Mouse (Mus musculus) CH12.LX (cell line): ENCODE results near the gene E130114P18Rik. TPM values are rescaled to one million over a fixed set of nuclear protein-coding genes. Genes with fewer than 3 reads are reported as not detected.

Experiments used
- DNase-seq: peaks from one replicate; pipeline ENCODE4 v3.0.0-alpha.2; 2013; ENCODE audit errors: extremely low read depth
- H3K27ac ChIP-seq: 2 replicates; pipeline ENCODE4 v1.5.1; 2012; ENCODE audit warnings: low read depth, mild to moderate bottlenecking, control low read depth, moderate library complexity; ENCODE audit not compliant: insufficient read depth
- H3K27me3 ChIP-seq: replicated peaks from 2 replicates; pipeline ENCODE3; 2012; ENCODE audit warnings: inconsistent platforms
- H3K36me3 ChIP-seq, 2 experiments: replicated peaks in 1 of 2; 2 replicates each; pipeline versions ENCODE3 to v1.6.1; 2012; ENCODE audit warnings: inconsistent platforms in 1 of 2, low read length in 1 of 2, mild to moderate bottlenecking in 1 of 2, mixed read lengths in 1 of 2, moderate library complexity in 1 of 2; ENCODE audit not compliant: control insufficient read depth in 1 of 2, insufficient read depth in 1 of 2
- H3K4me1 ChIP-seq, 2 experiments: 2 replicates each; pipeline ENCODE4 v1.6.1; 2012; ENCODE audit warnings: inconsistent platforms in 1 of 2, moderate library complexity in 1 of 2; ENCODE audit not compliant: insufficient read depth in 2 of 2, control insufficient read depth in 1 of 2
- H3K4me2 ChIP-seq: 2 replicates; pipeline ENCODE4 v1.6.1; 2012; ENCODE audit warnings: low read depth, mild to moderate bottlenecking, control low read depth; ENCODE audit not compliant: poor library complexity, insufficient read depth, severe bottlenecking
- H3K4me3 ChIP-seq, 3 experiments: fragments of 150-350 bp in 1 of 3; sonication (generic) in 1 of 3; replicated peaks in 1 of 3; 2 replicates each; pipeline versions ENCODE3 to v1.5.1; 2011 to 2012; ENCODE audit warnings: low read depth in 2 of 3, low read length in 2 of 3, mild to moderate bottlenecking in 2 of 3, moderate library complexity in 2 of 3, control low read depth in 1 of 3, improper control_type of control experiment in 1 of 3, inconsistent platforms in 1 of 3, mixed read lengths in 1 of 3; ENCODE audit not compliant: poor library complexity in 1 of 3
- H3K79me2 ChIP-seq: replicated peaks from 2 replicates; pipeline ENCODE4 v1.6.1; 2012; ENCODE audit warnings: mild to moderate bottlenecking, moderate library complexity; ENCODE audit not compliant: control insufficient read depth, poor library complexity, insufficient read depth, severe bottlenecking; ENCODE audit errors: extremely low read depth
- H3K9ac ChIP-seq: 2 replicates; pipeline ENCODE4 v1.6.1; 2012; ENCODE audit warnings: low read depth, mild to moderate bottlenecking, control low read depth, moderate library complexity; ENCODE audit not compliant: insufficient read depth
- H3K9me3 ChIP-seq: replicated peaks from 2 replicates; pipeline ENCODE3; 2012; ENCODE audit warnings: low read length, inconsistent platforms, mixed read lengths
- CHD1 ChIP-seq: IDR thresholded peaks from 2 replicates; pipeline ENCODE4 v1.6.1; 2012; ENCODE audit warnings: low read depth, low read length, improper control_type of control experiment, inconsistent platforms
- CTCF ChIP-seq, 2 experiments: IDR thresholded peaks in 1 of 2; conservative IDR thresholded peaks in 1 of 2; 2 replicates each; pipeline ENCODE4 v1.5.1; 2011 to 2012; ENCODE audit warnings: low read depth in 2 of 2, low read length in 2 of 2, improper control_type of control experiment in 1 of 2, inconsistent platforms in 1 of 2, mild to moderate bottlenecking in 1 of 2, moderate library complexity in 1 of 2
- E2F4 ChIP-seq: IDR thresholded peaks from 2 replicates; pipeline ENCODE4 v1.6.1; 2011; ENCODE audit warnings: low read depth, low read length, improper control_type of control experiment; ENCODE audit not compliant: insufficient replicate concordance
- ETS1 ChIP-seq: conservative IDR thresholded peaks from 2 replicates; pipeline ENCODE4 v1.6.1; 2012; ENCODE audit warnings: low read depth, mild to moderate bottlenecking, inconsistent platforms, low read length, improper control_type of control experiment, moderate library complexity
- GABPA ChIP-seq: IDR thresholded peaks from 2 replicates; pipeline ENCODE4 v1.6.1; 2012; ENCODE audit warnings: low read depth, low read length, improper control_type of control experiment, inconsistent platforms; ENCODE audit not compliant: insufficient replicate concordance
- HCFC1 ChIP-seq: IDR thresholded peaks from 2 replicates; pipeline ENCODE4 v1.6.1; 2012; ENCODE audit warnings: low read depth, mild to moderate bottlenecking, inconsistent platforms, low read length, improper control_type of control experiment
- IRF4 ChIP-seq: IDR thresholded peaks from 2 replicates; pipeline ENCODE4 v1.6.1; 2014; ENCODE audit warnings: low read depth, mild to moderate bottlenecking, inconsistent platforms, low read length, improper control_type of control experiment
- JUN ChIP-seq: IDR thresholded peaks from 2 replicates; pipeline ENCODE4 v1.6.1; 2011; ENCODE audit warnings: low read depth, mild to moderate bottlenecking, low read length, improper control_type of control experiment, moderate library complexity; ENCODE audit not compliant: insufficient read depth
- JUND ChIP-seq: conservative IDR thresholded peaks from 2 replicates; pipeline ENCODE4 v1.6.1; 2011; ENCODE audit warnings: low read depth, low read length, improper control_type of control experiment
- MAX ChIP-seq: IDR thresholded peaks from 2 replicates; pipeline ENCODE4 v1.6.1; 2011; ENCODE audit warnings: low read length, improper control_type of control experiment
- MAZ ChIP-seq: IDR thresholded peaks from 2 replicates; pipeline ENCODE4 v1.6.1; 2012; ENCODE audit warnings: low read depth, mild to moderate bottlenecking, inconsistent platforms, low read length, improper control_type of control experiment, moderate library complexity
- NELFE ChIP-seq: IDR thresholded peaks from 2 replicates; pipeline ENCODE4 v1.6.1; 2011; ENCODE audit warnings: low read depth, low read length, improper control_type of control experiment
- PAX5 ChIP-seq: IDR thresholded peaks from 2 replicates; pipeline ENCODE4 v1.6.1; 2012; ENCODE audit warnings: low read length, inconsistent platforms, mixed read lengths
- POLR2A ChIP-seq: IDR thresholded peaks from 2 replicates; pipeline ENCODE4 v1.6.1; 2011; ENCODE audit warnings: low read depth, mild to moderate bottlenecking, improper control_type of control experiment, low read length
- RAD21 ChIP-seq: IDR thresholded peaks from 2 replicates; pipeline ENCODE4 v1.6.1; 2011; ENCODE audit warnings: low read depth, mild to moderate bottlenecking, low read length, improper control_type of control experiment, moderate library complexity
- RCOR1 ChIP-seq: conservative IDR thresholded peaks from 2 replicates; pipeline ENCODE4 v1.6.1; 2012; ENCODE audit warnings: low read depth, mild to moderate bottlenecking, inconsistent platforms, low read length, improper control_type of control experiment
- SIN3A ChIP-seq: IDR thresholded peaks from 2 replicates; pipeline ENCODE4 v1.6.1; 2012; ENCODE audit warnings: low read length, improper control_type of control experiment, inconsistent platforms
- SMC3 ChIP-seq: IDR thresholded peaks from 2 replicates; pipeline ENCODE4 v1.6.1; 2011; ENCODE audit warnings: low read depth, low read length, improper control_type of control experiment
- TBP ChIP-seq: conservative IDR thresholded peaks from 2 replicates; pipeline ENCODE4 v1.6.1; 2011; ENCODE audit warnings: low read depth, low read length, improper control_type of control experiment
- TCF12 ChIP-seq: IDR thresholded peaks from 2 replicates; pipeline ENCODE4 v1.6.1; 2014; ENCODE audit warnings: low read depth, mild to moderate bottlenecking, inconsistent platforms, low read length, improper control_type of control experiment
- USF1 ChIP-seq: IDR thresholded peaks from 2 replicates; pipeline ENCODE4 v1.6.1; 2014; ENCODE audit warnings: low read depth, mild to moderate bottlenecking, inconsistent platforms, low read length, improper control_type of control experiment
- USF2 ChIP-seq: conservative IDR thresholded peaks from 2 replicates; pipeline ENCODE4 v1.6.1; 2011; ENCODE audit warnings: low read depth, low read length, improper control_type of control experiment
- ZC3H11A ChIP-seq: IDR thresholded peaks from 2 replicates; pipeline ENCODE4 v1.6.1; 2012; ENCODE audit warnings: low read depth, mild to moderate bottlenecking, inconsistent platforms, low read length, improper control_type of control experiment
- ZKSCAN1 ChIP-seq: IDR thresholded peaks from 2 replicates; pipeline ENCODE4 v1.6.1; 2012; ENCODE audit warnings: low read depth, inconsistent platforms, low read length, improper control_type of control experiment, borderline replicate concordance
- ZNF384 ChIP-seq: IDR thresholded peaks from 2 replicates; pipeline ENCODE4 v1.6.1; 2012; ENCODE audit warnings: low read depth, low read length, improper control_type of control experiment, inconsistent platforms
- dilution Hi-C: fragments of 300-500 bp; cut with MboI; formaldehyde crosslinking; loops from 2 replicates; pipeline ENCODE4 v1.14.3; 2020; ENCODE audit warnings: low sequenced_read_pairs; ENCODE audit not compliant: extremely low pct_unique_long_range_greater_than_20kb, extremely low pct_ligation_motif_present
- in situ Hi-C: fragments of 300-500 bp; cut with MboI; formaldehyde crosslinking; loops from 3 replicates; pipeline ENCODE4 v1.14.3; 2019; ENCODE audit warnings: low sequenced_read_pairs, low pct_ligation_motif_present, low pct_unique_long_range_greater_than_20kb, mixed read lengths
- polyA plus RNA-seq: library from polyadenylated mRNA; unstranded; fragments of >175 nt; gene quantifications from 2 replicates; pipeline ENCODE4 v1.2.1, GENCODE M21; 2012; ENCODE audit warnings: low read depth; ENCODE audit not compliant: insufficient read length
- total RNA-seq, 2 experiments: library from RNA; depleted of rRNA; stranded (reverse); fragments of 300-350 nt in 1 of 2; fragments of >200 nt in 1 of 2; gene quantifications; 2 replicates each; pipeline ENCODE4 v1.2.3; 2012 to 2014

E130114P18Rik gene
- total and polyA plus RNA-seq, 3 experiments: not detected

DNA sequence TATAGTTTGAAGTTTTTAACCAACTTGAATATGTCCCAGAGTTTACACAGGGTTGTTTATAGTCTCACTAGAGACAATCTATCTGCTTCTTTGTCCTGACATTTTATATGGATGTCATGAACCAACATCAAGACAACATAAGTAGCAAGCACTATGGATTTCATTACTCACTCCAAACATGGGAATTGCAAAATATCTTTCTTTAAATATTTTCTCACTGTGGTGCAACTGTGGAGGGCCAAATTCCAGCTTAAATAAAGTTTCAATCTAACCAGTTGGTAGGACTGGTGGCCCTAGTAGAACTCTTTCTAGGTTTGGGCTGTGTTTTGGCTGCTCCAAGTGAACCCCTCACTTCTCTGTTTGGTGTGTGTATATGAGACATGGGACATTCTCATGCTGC, 38.1 kb upstream of the E130114P18Rik start:
- Histone ChIP-seq H3K4me2 (no peak overlapping the region), H3K4me3 (no peak overlapping the region), H3K36me3 (no peaks in the 10 kb centered on the region), H3K79me2 (no peaks in the 10 kb centered on the region), H3K4me1 (no peaks in the 10 kb centered on the region), H3K27me3 (no peaks in the 10 kb centered on the region), H3K27ac (no peak overlapping the region), H3K9me3 (peaks cover 54% of the 10 kb centered on the region), H3K9ac (no peak overlapping the region)
- no peak for TF ChIP-seq JUND
- TF ChIP-seq POLR2A: no peak
- TF ChIP-seq GABPA: no peak
- no peak for TF ChIP-seq PAX5
- TF ChIP-seq MAX: no peak
- TF ChIP-seq RCOR1: no peak
- TF ChIP-seq NELFE: no peak
- TF ChIP-seq USF1: no peak
- no peak for DNase-seq
- dilution Hi-C loops (no loop called here), in situ Hi-C loops (no loop called here)

DNA sequence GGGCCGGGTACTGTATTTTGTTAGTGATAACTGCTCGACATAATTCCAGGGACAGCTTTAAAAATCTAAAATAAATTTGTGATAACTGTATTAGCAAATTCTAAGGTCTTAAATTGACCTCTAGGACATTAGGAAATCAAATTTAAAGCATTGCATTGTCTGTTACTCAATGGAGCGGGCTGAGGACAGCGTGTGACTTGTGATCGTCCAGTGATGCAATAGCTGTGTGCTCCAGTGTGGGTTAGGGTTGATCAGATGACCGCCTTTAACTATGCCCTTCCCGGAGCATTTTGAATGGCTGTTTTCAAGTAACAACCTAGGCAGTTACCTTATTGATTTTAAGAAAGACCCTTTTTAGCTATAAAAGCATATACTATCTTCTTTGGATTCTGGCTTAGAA, 36.6 kb upstream of the E130114P18Rik start:
- H3K4me1 ChIP-seq: no peaks in the 10 kb centered on the region
- no peak overlapping the region for H3K27ac ChIP-seq
- H3K27me3 ChIP-seq: no peaks in the 10 kb centered on the region
- H3K79me2 ChIP-seq: no peaks in the 10 kb centered on the region
- no peak for DNase-seq
- dilution Hi-C loops (no loop called here), in situ Hi-C loops (no loop called here)
- no peak overlapping the region for H3K4me3 ChIP-seq
- no peak overlapping the region for H3K4me2 ChIP-seq
- H3K9me3 ChIP-seq: peaks cover 56% of the 10 kb centered on the region
- H3K9ac ChIP-seq: no peak overlapping the region
- no peaks in the 10 kb centered on the region for H3K36me3 ChIP-seq
- TF ChIP-seq CHD1 (no peak), MAZ (no peak), SMC3 (no peak), JUN (no peak), USF1 (no peak), RAD21 (no peak), HCFC1 (no peak), ZKSCAN1 (no peak), E2F4 (no peak), TCF12 (no peak), SIN3A (no peak), ETS1 (no peak), IRF4 (no peak), ZC3H11A (no peak), USF2 (no peak), CTCF (conservative IDR thresholded peaks at IDR 0.05 in 1 of 2, IDR thresholded peaks at IDR 0.05 in 1 of 2; ENCODE audit: low read depth in 2 of 2, low read length in 2 of 2) (no peak), TBP (no peak), ZNF384 (no peak), GABPA (no peak)
